Mouse (Mus musculus) CH12.LX (cell line): ENCODE data around the gene Lbh. TPM values are rescaled to one million over a fixed set of nuclear protein-coding genes. Genes with fewer than 3 reads are reported as not detected.

Source experiments
- DNase-seq: peaks from one replicate; pipeline ENCODE4 v3.0.0-alpha.2; 2013; ENCODE audit errors: extremely low read depth
- H3K27ac ChIP-seq: 2 replicates; pipeline ENCODE4 v1.5.1; 2012; ENCODE audit warnings: low read depth, mild to moderate bottlenecking, control low read depth, moderate library complexity; ENCODE audit not compliant: insufficient read depth
- H3K27me3 ChIP-seq: replicated peaks from 2 replicates; pipeline ENCODE3; 2012; ENCODE audit warnings: inconsistent platforms
- H3K36me3 ChIP-seq, 2 experiments: replicated peaks in 1 of 2; 2 replicates each; pipeline versions ENCODE3 to v1.6.1; 2012; ENCODE audit warnings: inconsistent platforms in 1 of 2, low read length in 1 of 2, mild to moderate bottlenecking in 1 of 2, mixed read lengths in 1 of 2, moderate library complexity in 1 of 2; ENCODE audit not compliant: control insufficient read depth in 1 of 2, insufficient read depth in 1 of 2
- H3K4me1 ChIP-seq, 2 experiments: 2 replicates each; pipeline ENCODE4 v1.6.1; 2012; ENCODE audit warnings: inconsistent platforms in 1 of 2, moderate library complexity in 1 of 2; ENCODE audit not compliant: insufficient read depth in 2 of 2, control insufficient read depth in 1 of 2
- H3K4me2 ChIP-seq: 2 replicates; pipeline ENCODE4 v1.6.1; 2012; ENCODE audit warnings: low read depth, mild to moderate bottlenecking, control low read depth; ENCODE audit not compliant: poor library complexity, insufficient read depth, severe bottlenecking
- H3K4me3 ChIP-seq, 3 experiments: fragments of 150-350 bp in 1 of 3; sonication (generic) in 1 of 3; replicated peaks in 1 of 3; 2 replicates each; pipeline versions ENCODE3 to v1.5.1; 2011 to 2012; ENCODE audit warnings: low read depth in 2 of 3, low read length in 2 of 3, mild to moderate bottlenecking in 2 of 3, moderate library complexity in 2 of 3, control low read depth in 1 of 3, improper control_type of control experiment in 1 of 3, inconsistent platforms in 1 of 3, mixed read lengths in 1 of 3; ENCODE audit not compliant: poor library complexity in 1 of 3
- H3K79me2 ChIP-seq: replicated peaks from 2 replicates; pipeline ENCODE4 v1.6.1; 2012; ENCODE audit warnings: mild to moderate bottlenecking, moderate library complexity; ENCODE audit not compliant: control insufficient read depth, poor library complexity, insufficient read depth, severe bottlenecking; ENCODE audit errors: extremely low read depth
- H3K9ac ChIP-seq: 2 replicates; pipeline ENCODE4 v1.6.1; 2012; ENCODE audit warnings: low read depth, mild to moderate bottlenecking, control low read depth, moderate library complexity; ENCODE audit not compliant: insufficient read depth
- H3K9me3 ChIP-seq: replicated peaks from 2 replicates; pipeline ENCODE3; 2012; ENCODE audit warnings: low read length, inconsistent platforms, mixed read lengths
- CTCF ChIP-seq, 2 experiments: IDR thresholded peaks in 1 of 2; conservative IDR thresholded peaks in 1 of 2; 2 replicates each; pipeline ENCODE4 v1.5.1; 2011 to 2012; ENCODE audit warnings: low read depth in 2 of 2, low read length in 2 of 2, improper control_type of control experiment in 1 of 2, inconsistent platforms in 1 of 2, mild to moderate bottlenecking in 1 of 2, moderate library complexity in 1 of 2
- E2F4 ChIP-seq: IDR thresholded peaks from 2 replicates; pipeline ENCODE4 v1.6.1; 2011; ENCODE audit warnings: low read depth, low read length, improper control_type of control experiment; ENCODE audit not compliant: insufficient replicate concordance
- ETS1 ChIP-seq: conservative IDR thresholded peaks from 2 replicates; pipeline ENCODE4 v1.6.1; 2012; ENCODE audit warnings: low read depth, mild to moderate bottlenecking, inconsistent platforms, low read length, improper control_type of control experiment, moderate library complexity
- HCFC1 ChIP-seq: IDR thresholded peaks from 2 replicates; pipeline ENCODE4 v1.6.1; 2012; ENCODE audit warnings: low read depth, mild to moderate bottlenecking, inconsistent platforms, low read length, improper control_type of control experiment
- JUN ChIP-seq: IDR thresholded peaks from 2 replicates; pipeline ENCODE4 v1.6.1; 2011; ENCODE audit warnings: low read depth, mild to moderate bottlenecking, low read length, improper control_type of control experiment, moderate library complexity; ENCODE audit not compliant: insufficient read depth
- KAT2A ChIP-seq: IDR thresholded peaks from 2 replicates; pipeline ENCODE4 v1.6.1; 2012; ENCODE audit warnings: low read length, improper control_type of control experiment, inconsistent platforms; ENCODE audit not compliant: insufficient replicate concordance
- MAFK ChIP-seq: IDR thresholded peaks from 2 replicates; pipeline ENCODE4 v1.6.1; 2011; ENCODE audit warnings: low read length, improper control_type of control experiment; ENCODE audit not compliant: insufficient replicate concordance
- MAX ChIP-seq: IDR thresholded peaks from 2 replicates; pipeline ENCODE4 v1.6.1; 2011; ENCODE audit warnings: low read length, improper control_type of control experiment
- MEF2A ChIP-seq: IDR thresholded peaks from 2 replicates; pipeline ENCODE4 v1.6.1; 2014; ENCODE audit warnings: low read depth, mild to moderate bottlenecking, inconsistent platforms, low read length, improper control_type of control experiment, borderline replicate concordance
- MXI1 ChIP-seq: IDR thresholded peaks from 2 replicates; pipeline ENCODE4 v1.6.1; 2011; ENCODE audit warnings: mild to moderate bottlenecking, low read depth, low read length, improper control_type of control experiment
- POLR2A ChIP-seq: IDR thresholded peaks from 2 replicates; pipeline ENCODE4 v1.6.1; 2011; ENCODE audit warnings: low read depth, mild to moderate bottlenecking, improper control_type of control experiment, low read length
- RAD21 ChIP-seq: IDR thresholded peaks from 2 replicates; pipeline ENCODE4 v1.6.1; 2011; ENCODE audit warnings: low read depth, mild to moderate bottlenecking, low read length, improper control_type of control experiment, moderate library complexity
- USF1 ChIP-seq: IDR thresholded peaks from 2 replicates; pipeline ENCODE4 v1.6.1; 2014; ENCODE audit warnings: low read depth, mild to moderate bottlenecking, inconsistent platforms, low read length, improper control_type of control experiment
- USF2 ChIP-seq: conservative IDR thresholded peaks from 2 replicates; pipeline ENCODE4 v1.6.1; 2011; ENCODE audit warnings: low read depth, low read length, improper control_type of control experiment
- ZNF384 ChIP-seq: IDR thresholded peaks from 2 replicates; pipeline ENCODE4 v1.6.1; 2012; ENCODE audit warnings: low read depth, low read length, improper control_type of control experiment, inconsistent platforms
- dilution Hi-C: fragments of 300-500 bp; cut with MboI; formaldehyde crosslinking; loops from 2 replicates; pipeline ENCODE4 v1.14.3; 2020; ENCODE audit warnings: low sequenced_read_pairs; ENCODE audit not compliant: extremely low pct_unique_long_range_greater_than_20kb, extremely low pct_ligation_motif_present
- in situ Hi-C: fragments of 300-500 bp; cut with MboI; formaldehyde crosslinking; loops from 3 replicates; pipeline ENCODE4 v1.14.3; 2019; ENCODE audit warnings: low sequenced_read_pairs, low pct_ligation_motif_present, low pct_unique_long_range_greater_than_20kb, mixed read lengths
- polyA plus RNA-seq: library from polyadenylated mRNA; unstranded; fragments of >175 nt; gene quantifications from 2 replicates; pipeline ENCODE4 v1.2.1, GENCODE M21; 2012; ENCODE audit warnings: low read depth; ENCODE audit not compliant: insufficient read length
- total RNA-seq, 2 experiments: library from RNA; depleted of rRNA; stranded (reverse); fragments of 300-350 nt in 1 of 2; fragments of >200 nt in 1 of 2; gene quantifications; 2 replicates each; pipeline ENCODE4 v1.2.3; 2012 to 2014

The Lbh gene
- total and polyA plus RNA-seq, 3 experiments = 14.4 to 30.0 (median 16.7) TPM

GRCm38 (mm10) chr17:72982156-72982555 lies 64.1 kb downstream of the Lbh start:
- Histone ChIP-seq H3K27ac (no peak overlapping the region), H3K27me3 (no peaks in the 10 kb centered on the region), H3K36me3 (no peaks in the 10 kb centered on the region), H3K9me3 (no peaks in the 10 kb centered on the region), H3K79me2 (no peaks in the 10 kb centered on the region), H3K4me3 (no peak overlapping the region), H3K4me1 (peaks cover 0 to 6% of the 10 kb centered on the region in 2 experiments; a peak in 1 of 4 replicates), H3K9ac (no peak overlapping the region), H3K4me2 (no peak overlapping the region)
- dilution Hi-C loops = no loop called here
- no peak for DNase-seq
- TF ChIP-seq MAFK = no peak
- TF ChIP-seq MAX = no peak
- TF ChIP-seq USF2 = no peak
- no peak for TF ChIP-seq JUN
- TF ChIP-seq RAD21 = no peak
- no peak for TF ChIP-seq ETS1
- in situ Hi-C loops = no loop called here

GRCm38 (mm10) chr17:72983471-72983870 lies 65.4 kb downstream of the Lbh start:
- Histone ChIP-seq H3K9ac (no peak overlapping the region), H3K4me2 (no peak overlapping the region), H3K4me3 (no peak overlapping the region), H3K27ac (no peak overlapping the region), H3K9me3 (no peaks in the 10 kb centered on the region), H3K79me2 (no peaks in the 10 kb centered on the region), H3K27me3 (no peaks in the 10 kb centered on the region)
- TF ChIP-seq CTCF (conservative IDR thresholded peaks at IDR 0.05 in 1 of 2, IDR thresholded peaks at IDR 0.05 in 1 of 2; ENCODE audit: low read depth in 2 of 2, low read length in 2 of 2) = no peak
- TF ChIP-seq MXI1 = no peak
- no peak for TF ChIP-seq MEF2A
- no peak for TF ChIP-seq E2F4
- peak; percentile 74; the same call in 1 of the 2 replicates for TF ChIP-seq ZNF384
- TF ChIP-seq USF1 = no peak
- TF ChIP-seq, all 38 proteins: peak for 1
- Histone ChIP-seq H3K36me3 (no peaks in the 10 kb centered on the region), H3K4me1 (peaks cover 0 to 6% of the 10 kb centered on the region in 2 experiments; a peak in 1 of 4 replicates)
- dilution Hi-C loops (no loop called here), in situ Hi-C loops (no loop called here)
- DNase-seq = no peak

DNA sequence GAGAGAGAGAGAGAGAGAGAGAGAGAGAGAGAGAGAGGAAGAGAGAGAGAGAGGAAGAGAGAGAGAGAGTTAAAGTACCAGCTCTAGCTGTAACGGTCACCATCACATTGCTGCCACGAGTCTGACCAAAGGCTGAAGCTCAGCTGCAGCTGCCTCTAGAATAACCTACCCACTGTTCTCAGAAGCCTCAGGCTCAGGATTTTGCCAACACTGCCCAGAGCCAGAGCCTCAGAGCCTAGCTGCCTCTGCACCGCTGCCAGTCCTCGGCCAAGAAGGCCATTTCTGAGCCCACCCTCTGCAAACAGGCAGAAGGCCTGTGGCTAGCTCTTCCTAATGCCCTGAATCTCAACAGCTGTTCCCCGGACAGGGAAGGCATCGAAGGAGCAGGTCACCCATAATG lies 70.9 kb downstream of the Lbh start:
- DNase-seq = no peak
- no peak overlapping the region for H3K27ac ChIP-seq
- no peaks in the 10 kb centered on the region for H3K79me2 ChIP-seq
- no peaks in the 10 kb centered on the region for H3K27me3 ChIP-seq
- no peak overlapping the region for H3K9ac ChIP-seq
- dilution Hi-C loops (no loop called here), in situ Hi-C loops (no loop called here)
- peaks cover 0 to 6% of the 10 kb centered on the region in 2 experiments; a peak in 1 of 4 replicates for H3K4me1 ChIP-seq
- H3K36me3 ChIP-seq = no peaks in the 10 kb centered on the region
- no peaks in the 10 kb centered on the region for H3K9me3 ChIP-seq
- no peak overlapping the region for H3K4me2 ChIP-seq
- no peak overlapping the region for H3K4me3 ChIP-seq
- no peak for TF ChIP-seq KAT2A
- TF ChIP-seq HCFC1 = no peak
- TF ChIP-seq POLR2A = no peak

Other genes with a start within 250 kb of the Lbh start
- gene Ypel5, start 81.9 kb upstream of the Lbh start, total RNA-seq (2012; rRNA removed) = 6.5 and 8.9 TPM in 2 replicates
- 15.7 and 16.1 TPM in 2 replicates for gene Ypel5, start 81.9 kb upstream of the Lbh start, total RNA-seq (2014; rRNA removed)
- 12.3 and 14.3 TPM in 2 replicates for gene Ypel5, start 81.9 kb upstream of the Lbh start, polyA plus RNA-seq
- 6.2 and 7.0 TPM in 2 replicates for gene Lclat1, start 189.7 kb downstream of the Lbh start, total RNA-seq (2012; rRNA removed)
- gene Lclat1, start 189.7 kb downstream of the Lbh start, total RNA-seq (2014; rRNA removed) = 5.1 and 6.3 TPM in 2 replicates
- gene Lclat1, start 189.7 kb downstream of the Lbh start, polyA plus RNA-seq = 7.7 and 9.6 TPM in 2 replicates